Mouse (Mus musculus) left cerebral cortex, postnatal 14 days (tissue): ENCODE measurements around the gene Gpsm2. TPM values are rescaled to one million over a fixed set of nuclear protein-coding genes. Genes with fewer than 3 reads are reported as not detected.
A peak's percentile ranks its signal among the peaks of the same experiment; 100 is the strongest.

Experiments used
- DNase-seq, 2 experiments: peaks; one replicate each; pipeline ENCODE4 v3.0.0; 2021 to 2022; ENCODE audit warnings: low spot score in 2 of 2, mixed read lengths in 1 of 2
- intact Hi-C: fragments of 180-260 bp; cut with DNase I; formaldehyde crosslinking; loops from one replicate; pipeline ENCODE4 v1.15.1; 2025
- long read RNA-seq, 2 experiments: library from polyadenylated mRNA; stranded (forward); transcript quantifications; one replicate each; pipeline ENCODE4 v2.0.0; 2021
- total RNA-seq, 2 experiments: library from RNA; stranded (reverse); gene quantifications; 2 replicates each; pipeline ENCODE4 v1.2.3; 2021

Gene Gpsm2
- 10 to 100 TPM; 18.0 TPM for total RNA-seq
- long read RNA-seq, experiment 1, transcript Gpsm2-201 (15 exons, 3,498 nt) = major isoform, 27 of 40 reads
- long read RNA-seq, experiment 1, partial matches to known transcripts = 3 of 40 reads
- long read RNA-seq, experiment 1, other reads (novel, unspliced or antisense) = 10 of 40 reads
- long read RNA-seq, experiment 2, transcript Gpsm2-201 (15 exons, 3,498 nt) = major isoform, 21 of 31 reads
- long read RNA-seq, experiment 2, partial matches to known transcripts = 1 of 31 reads
- long read RNA-seq, experiment 2, other reads (novel, unspliced or antisense) = 9 of 31 reads

GRCm38 (mm10) chr3:108722036-108722872 is at the start of gene Gpsm2:
Gpsm2 (minus strand) TSS chr3:108722309.
- intact Hi-C loops = loop anchor here (2.0 to 5.0 kb wide), 2 partner anchors 49 to 115 kb away; no protein-coding TSS in a partner anchor
- peak; percentile 95 to 96 for DNase-seq

- intact Hi-C loops = loop anchor here (2.0 kb wide), 2 partner anchors 48 to 70 kb away; partner anchors contain the start of gene Gpsm2
- DNase-seq = peak; percentile 81 to 86
Observed at GRCm38 (mm10) chr3:108770725-108771368, 48.7 kb upstream of the Gpsm2 start.

- DNase-seq = no peak
- intact Hi-C loops = no loop called here
Observed at GRCm38 (mm10) chr3:108769547-108769946, 47.4 kb upstream of the Gpsm2 start.

- intact Hi-C loops = no loop called here
Observed at GRCm38 (mm10) chr3:108767416-108767815, 45.3 kb upstream of the Gpsm2 start.

GRCm38 (mm10) chr3:108766943-108767342 is 44.8 kb upstream of the Gpsm2 start:
- no peak for DNase-seq
- intact Hi-C loops = no loop called here

More at GRCm38 (mm10) chr3:108767416-108767815, 45.3 kb upstream of the Gpsm2 start:
- DNase-seq = no peak

GRCm38 (mm10) chr3:108765476-108765875 is 43.4 kb upstream of the Gpsm2 start:
- intact Hi-C loops = no loop called here

GRCm38 (mm10) chr3:108764976-108765375 is 42.9 kb upstream of the Gpsm2 start:
- intact Hi-C loops = no loop called here
- DNase-seq = no peak

More at GRCm38 (mm10) chr3:108765476-108765875, 43.4 kb upstream of the Gpsm2 start:
- DNase-seq = no peak

GRCm38 (mm10) chr3:108763691-108764090 is 41.6 kb upstream of the Gpsm2 start:
- DNase-seq = no peak
- intact Hi-C loops = no loop called here

- intact Hi-C loops = no loop called here
- DNase-seq = peak in 1 of 2 experiments; percentile 74
Observed at GRCm38 (mm10) chr3:108762597-108763111, 40.5 kb upstream of the Gpsm2 start.

- intact Hi-C loops = no loop called here
- peak in 1 of 2 experiments; percentile 21 for DNase-seq
Observed at GRCm38 (mm10) chr3:108759566-108760420, 37.7 kb upstream of the Gpsm2 start.

- intact Hi-C loops = no loop called here
- no peak for DNase-seq
Observed at GRCm38 (mm10) chr3:108757570-108757969, 35.5 kb upstream of the Gpsm2 start.

GRCm38 (mm10) chr3:108756131-108756530 is 34.0 kb upstream of the Gpsm2 start:
- DNase-seq = no peak
- intact Hi-C loops = no loop called here

GRCm38 (mm10) chr3:108755542-108755941 is 33.4 kb upstream of the Gpsm2 start:
- intact Hi-C loops = no loop called here
- no peak for DNase-seq

GRCm38 (mm10) chr3:108754541-108754940 is 32.4 kb upstream of the Gpsm2 start:
- DNase-seq = no peak
- intact Hi-C loops = no loop called here

GRCm38 (mm10) chr3:108751691-108752090 is 29.6 kb upstream of the Gpsm2 start:
- DNase-seq = no peak
- intact Hi-C loops = no loop called here

GRCm38 (mm10) chr3:108751061-108751460 is 29.0 kb upstream of the Gpsm2 start:
- intact Hi-C loops = no loop called here
- no peak for DNase-seq

- intact Hi-C loops = no loop called here
- no peak for DNase-seq
Observed at GRCm38 (mm10) chr3:108744060-108744459, 22.0 kb upstream of the Gpsm2 start.

GRCm38 (mm10) chr3:108739045-108739708 is 17.1 kb upstream of the Gpsm2 start, which contains the start of gene Aknad1:
Aknad1 (plus strand) TSS chr3:108739658.
- intact Hi-C loops = no loop called here
- no peak for DNase-seq
